Mouse (Mus musculus) embryonic facial prominence, embryonic 11.5 days (tissue): ENCODE data around the gene Dab1. TPM values are rescaled to one million over a fixed set of nuclear protein-coding genes. Genes with fewer than 3 reads are reported as not detected.

Experiments
- ATAC-seq: fragments of 200-750 bp; cut with Nextera tagmentation; replicated peaks from 2 replicates; pipeline ENCODE4 v1.8.0; 2017; ENCODE audit warnings: low read depth; ENCODE audit not compliant: insufficient number of reproducible peaks, low FRiP score, low TSS enrichment
- DNase-seq: peaks from one replicate; pipeline ENCODE4 v3.0.0-alpha.2; 2015; ENCODE audit warnings: low spot score
- H3K27ac ChIP-seq: fragments of 300-500 bp; sonication (generic); replicated peaks from 2 replicates; pipeline ENCODE4 v1.5.1; 2014; ENCODE audit warnings: mild to moderate bottlenecking, low read depth, low read length, control low read depth
- H3K27me3 ChIP-seq: fragments of 300-500 bp; sonication (generic); 2 replicates; pipeline ENCODE4 v1.6.1; 2014; ENCODE audit warnings: mild to moderate bottlenecking, low read length, moderate library complexity, mixed read lengths; ENCODE audit not compliant: control insufficient read depth, insufficient read depth
- H3K36me3 ChIP-seq: fragments of 300-500 bp; sonication (generic); replicated peaks from 2 replicates; pipeline ENCODE4 v1.6.1; 2014; ENCODE audit warnings: low read depth, mild to moderate bottlenecking, low read length, moderate library complexity, mixed read lengths; ENCODE audit not compliant: control insufficient read depth, insufficient read depth
- H3K4me1 ChIP-seq: fragments of 300-500 bp; sonication (generic); 2 replicates; pipeline ENCODE4 v1.6.1; 2014; ENCODE audit warnings: low read length, mixed read lengths; ENCODE audit not compliant: control insufficient read depth, insufficient read depth
- H3K4me2 ChIP-seq: fragments of 300-500 bp; sonication (generic); 2 replicates; pipeline ENCODE4 v1.6.1; 2014; ENCODE audit warnings: low read depth, mild to moderate bottlenecking, control low read depth, low read length, moderate library complexity
- H3K4me3 ChIP-seq: fragments of 300-500 bp; sonication (generic); 2 replicates; pipeline ENCODE4 v1.5.1; 2014; ENCODE audit warnings: low read depth, low read length, control low read depth
- H3K9ac ChIP-seq: fragments of 300-500 bp; sonication (generic); replicated peaks from 2 replicates; pipeline ENCODE4 v1.6.1; 2014; ENCODE audit warnings: mild to moderate bottlenecking, control low read depth, low read length
- H3K9me3 ChIP-seq: fragments of 300-500 bp; sonication (generic); replicated peaks from 2 replicates; pipeline ENCODE4 v1.6.1; 2016; ENCODE audit warnings: mild to moderate bottlenecking, low read length, inconsistent platforms, mixed read lengths; ENCODE audit not compliant: control insufficient read depth
- WGBS: fragments of 180-500 bp; shearing (Covaris S2); extraction: QIAGEN DNeasy Blood & Tissue Kit; methylation state at CpG from one replicate; pipeline ENCODE4 v1.1.7; 2014; 5-methylcytosine and 5-hydroxymethylcytosine counted together
- polyA plus RNA-seq: library from polyadenylated mRNA; unstranded; fragments of >200 nt; fragmentation: Nextera tagmentation; extraction: Ambion mirVana; gene quantifications from 2 replicates; pipeline ENCODE4 v1.2.1, GENCODE M21; 2014

The Dab1 gene
- polyA plus RNA-seq, 1 experiment from 2014 or later, result 17.6 TPM

DNA sequence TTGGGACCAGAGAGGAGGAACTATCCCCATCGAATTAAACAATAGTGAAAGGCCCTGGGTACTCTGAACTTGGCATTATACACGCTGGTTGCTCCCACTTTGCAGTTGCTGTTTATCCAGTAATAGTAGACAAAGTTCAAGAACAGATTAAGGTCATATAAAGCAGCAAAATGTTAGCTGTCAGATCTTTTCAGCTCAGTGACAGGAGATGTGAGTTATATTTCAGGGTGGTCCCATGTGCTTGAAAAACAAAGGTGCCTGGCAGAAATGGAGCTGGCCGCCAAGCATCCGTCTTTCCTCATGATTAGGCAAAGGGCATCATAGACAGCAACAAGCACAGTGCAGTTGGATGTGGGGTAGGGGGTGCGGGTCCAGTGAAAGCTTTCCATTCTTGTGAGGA, 927.9 kb downstream of the Dab1 start:
- Histone ChIP-seq H3K4me1 (no peaks in the 10 kb centered on the region), H3K9me3 (no peaks in the 10 kb centered on the region), H3K36me3 (no peaks in the 10 kb centered on the region), H3K4me2 (no peak overlapping the region), H3K27me3 (no peaks in the 10 kb centered on the region), H3K9ac (no peak overlapping the region), H3K27ac (no peak overlapping the region), H3K4me3 (no peak overlapping the region)
- DNase-seq, result no peak
- WGBS, result 71% methylated on average over 5 of the region's 5 CpGs
- no peak for ATAC-seq

DNA sequence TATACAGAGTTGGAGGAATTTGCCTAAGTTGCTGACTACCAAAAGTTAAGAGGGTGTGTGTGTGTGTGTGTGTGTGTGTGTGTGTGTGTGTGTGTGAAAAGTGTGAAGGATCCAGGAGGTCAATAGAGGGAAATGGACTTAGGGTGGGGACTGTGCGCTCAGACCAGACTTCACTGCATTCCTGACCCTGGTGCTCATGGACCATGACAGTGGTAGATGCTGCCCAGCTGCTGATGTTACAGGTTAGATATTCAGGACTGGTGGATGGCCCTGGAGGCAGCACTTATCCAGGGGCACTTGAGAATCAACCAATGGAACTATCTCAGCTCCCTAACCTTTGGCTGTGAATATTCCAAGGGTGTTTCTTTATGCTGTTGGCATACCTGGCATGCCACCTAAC, 929.1 kb downstream of the Dab1 start:
- no peaks in the 10 kb centered on the region for H3K36me3 ChIP-seq
- H3K27ac ChIP-seq, result no peak overlapping the region
- ATAC-seq (no peak), DNase-seq (no peak)
- H3K27me3 ChIP-seq, result no peaks in the 10 kb centered on the region
- H3K4me2 ChIP-seq, result no peak overlapping the region
- WGBS, result 88% methylated on average over 1 of the region's 1 CpGs
- no peak overlapping the region for H3K9ac ChIP-seq
- H3K4me3 ChIP-seq, result no peak overlapping the region
- H3K9me3 ChIP-seq, result no peaks in the 10 kb centered on the region
- no peaks in the 10 kb centered on the region for H3K4me1 ChIP-seq

- Histone ChIP-seq H3K9me3 (no peaks in the 10 kb centered on the region), H3K4me3 (no peak overlapping the region), H3K4me2 (no peak overlapping the region), H3K36me3 (no peaks in the 10 kb centered on the region), H3K4me1 (no peaks in the 10 kb centered on the region), H3K9ac (no peak overlapping the region), H3K27ac (no peak overlapping the region), H3K27me3 (no peaks in the 10 kb centered on the region)
- ATAC-seq, result no peak
- 70% methylated on average over 4 of the region's 4 CpGs for WGBS
- no peak for DNase-seq
Observed at GRCm38 (mm10) chr4:104550581-104551205, 931.5 kb downstream of the Dab1 start.

- Histone ChIP-seq H3K27me3 (no peaks in the 10 kb centered on the region), H3K9ac (no peak overlapping the region), H3K9me3 (no peaks in the 10 kb centered on the region), H3K4me3 (no peak overlapping the region), H3K36me3 (no peaks in the 10 kb centered on the region), H3K27ac (no peak overlapping the region), H3K4me2 (no peak overlapping the region), H3K4me1 (no peaks in the 10 kb centered on the region)
- WGBS, result 89% methylated on average over 17 of the region's 17 CpGs
- ATAC-seq, result no peak
- DNase-seq, result no peak
Observed at GRCm38 (mm10) chr4:104551390-104552070, 932.4 kb downstream of the Dab1 start.

DNA sequence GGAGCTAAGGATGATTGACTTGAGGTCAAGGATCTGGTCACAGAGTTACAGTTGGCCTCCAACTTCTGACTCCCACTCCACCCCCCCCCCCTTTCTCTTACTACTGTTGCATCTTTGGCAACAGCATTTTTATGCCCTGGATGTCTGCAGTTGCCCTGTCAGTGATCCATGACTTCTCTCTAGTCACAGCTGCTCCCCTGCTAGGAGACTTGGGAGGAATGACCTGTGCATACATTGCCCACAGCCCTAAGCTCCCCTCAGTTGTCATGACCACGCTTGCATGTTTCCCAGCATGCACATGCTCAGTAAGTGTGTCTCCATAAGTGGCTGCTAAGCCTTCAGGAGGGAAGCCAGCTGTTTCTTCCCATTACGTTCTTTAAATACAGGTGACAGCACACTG, 936.2 kb downstream of the Dab1 start:
- ATAC-seq (peak; percentile 62; the same call in 1 of the 2 replicates), DNase-seq (peak; percentile 22)
- Histone ChIP-seq H3K4me1 (no peaks in the 10 kb centered on the region), H3K4me2 (no peak overlapping the region), H3K9me3 (no peaks in the 10 kb centered on the region), H3K4me3 (no peak overlapping the region), H3K36me3 (no peaks in the 10 kb centered on the region), H3K27ac (no peak overlapping the region), H3K27me3 (no peaks in the 10 kb centered on the region), H3K9ac (no peak overlapping the region)
- 47% methylated on average over 2 of the region's 2 CpGs for WGBS

DNA sequence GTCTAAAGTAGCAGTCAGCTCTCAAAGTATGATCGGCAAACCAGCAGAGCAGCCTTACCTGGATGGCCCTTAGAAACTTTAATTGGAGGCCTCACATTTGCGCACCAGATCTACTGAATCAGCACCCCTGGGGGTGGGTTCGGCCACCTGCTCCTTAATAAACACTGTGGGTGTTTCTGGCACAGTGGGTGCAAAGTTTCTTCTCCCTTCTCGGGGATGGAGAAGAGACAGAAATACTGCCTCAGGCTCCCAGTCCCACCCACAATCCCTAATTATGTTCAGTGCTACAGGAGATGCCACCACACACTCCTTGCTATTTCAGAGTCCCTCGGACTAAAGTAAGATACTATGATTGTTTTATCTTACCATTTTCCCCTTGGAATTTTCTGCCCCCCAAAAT, 944.4 kb downstream of the Dab1 start:
- ATAC-seq, result no peak
- H3K9ac ChIP-seq, result no peak overlapping the region
- H3K4me3 ChIP-seq, result no peak overlapping the region
- H3K36me3 ChIP-seq, result no peaks in the 10 kb centered on the region
- H3K9me3 ChIP-seq, result no peaks in the 10 kb centered on the region
- H3K27me3 ChIP-seq, result no peaks in the 10 kb centered on the region
- no peak overlapping the region for H3K4me2 ChIP-seq
- no peaks in the 10 kb centered on the region for H3K4me1 ChIP-seq
- DNase-seq, result no peak
- WGBS, result 71% methylated on average over 5 of the region's 5 CpGs
- H3K27ac ChIP-seq, result no peak overlapping the region

DNA sequence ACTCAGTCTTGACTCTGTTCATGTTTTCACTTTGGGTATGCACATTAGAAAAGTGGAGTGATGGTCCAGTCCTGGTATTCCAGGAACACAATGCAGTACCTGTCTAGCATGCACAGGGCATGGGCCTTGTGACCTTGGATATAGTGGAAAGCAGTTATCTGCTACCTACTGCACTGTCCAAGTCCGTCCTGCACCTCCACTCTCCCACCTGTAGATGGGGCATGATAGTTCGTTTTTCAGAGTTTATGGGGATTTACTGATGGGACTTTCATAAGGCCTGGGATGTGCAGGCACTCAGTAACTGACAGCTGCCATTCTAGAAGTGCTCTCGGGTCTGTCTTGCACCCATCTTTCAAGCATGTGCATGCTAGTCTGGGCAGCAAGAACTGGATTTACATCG, 951.4 kb downstream of the Dab1 start:
- H3K4me3 ChIP-seq, result no peak overlapping the region
- no peaks in the 10 kb centered on the region for H3K36me3 ChIP-seq
- 74% methylated on average over 4 of the region's 4 CpGs for WGBS
- H3K4me1 ChIP-seq, result no peaks in the 10 kb centered on the region
- no peak overlapping the region for H3K4me2 ChIP-seq
- no peaks in the 10 kb centered on the region for H3K27me3 ChIP-seq
- no peak overlapping the region for H3K9ac ChIP-seq
- DNase-seq (no peak), ATAC-seq (no peak)
- no peaks in the 10 kb centered on the region for H3K9me3 ChIP-seq
- H3K27ac ChIP-seq, result no peak overlapping the region

DNA sequence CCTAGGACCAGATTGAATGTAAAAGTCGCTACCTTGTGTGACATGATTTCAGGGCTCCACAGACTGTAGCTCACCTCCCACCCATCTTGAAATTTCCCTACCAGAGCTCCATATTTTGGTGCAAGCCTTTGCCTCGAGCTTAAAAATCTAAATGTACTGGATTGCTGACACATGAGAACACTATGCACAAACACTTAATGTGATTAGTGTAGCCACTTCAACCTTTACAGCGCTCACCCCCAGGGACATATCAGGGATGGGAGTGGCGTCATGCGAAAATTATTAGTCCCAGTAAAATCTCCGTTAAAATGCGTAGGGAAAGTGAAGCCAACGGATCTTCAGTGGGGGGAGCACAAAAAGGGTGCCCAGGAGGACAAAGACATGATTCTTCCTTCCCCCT, 953.3 kb downstream of the Dab1 start:
- Histone ChIP-seq H3K9me3 (no peaks in the 10 kb centered on the region), H3K4me2 (no peak overlapping the region), H3K27ac (no peak overlapping the region), H3K4me3 (no peak overlapping the region), H3K4me1 (no peaks in the 10 kb centered on the region), H3K9ac (no peak overlapping the region), H3K27me3 (no peaks in the 10 kb centered on the region), H3K36me3 (no peaks in the 10 kb centered on the region)
- 74% methylated on average over 8 of the region's 8 CpGs for WGBS
- ATAC-seq (no peak), DNase-seq (no peak)
